Mouse (Mus musculus): ENCODE results near the gene Pias4. TPM values are rescaled to one million over a fixed set of nuclear protein-coding genes. Genes with fewer than 3 reads are reported as not detected.
A peak's percentile ranks its signal among the peaks of the same experiment; 100 is the strongest.

Gene Pias4
- total and polyA plus RNA-seq, 3 experiments = 21.0 to 40.4 TPM; not detected in 1

GRCm38 (mm10) chr10:81105565-81106112 is 62.1 kb downstream of the Pias4 start, which contains the start of gene Map2k2 (continued):
- TF ChIP-seq ZC3H11A (IDR thresholded peaks at IDR 0.05; ENCODE audit: low read depth, low read length) (no peak), SMC3 (IDR thresholded peaks at IDR 0.05; ENCODE audit: low read depth, low read length) (no peak), ZMIZ1 (IDR thresholded peaks at IDR 0.05; ENCODE audit: low read depth, low read length) (peak; percentile 94; the same call in 1 of the 2 replicates), KAT2A (conservative IDR thresholded peaks at IDR 0.05; ENCODE audit: low read depth, low read length) (no peak; the same call in 1 of the 2 replicates), NELFE (IDR thresholded peaks at IDR 0.05; ENCODE audit: low read depth, low read length) (peak; percentile 99), ETS1 (IDR thresholded peaks at IDR 0.05; ENCODE audit: low read depth, low read length) (peak; percentile 44; the same call in 1 of the 2 replicates), RAD21 (IDR thresholded peaks at IDR 0.05; ENCODE audit: low read depth, low read length) (no peak), ELF1 (IDR thresholded peaks at IDR 0.05; ENCODE audit: low read depth, low read length) (peak; percentile 79), POLR2A (IDR thresholded peaks at IDR 0.05; ENCODE audit: control insufficient read depth in 1 of 2, insufficient read depth in 1 of 2, low read depth in 1 of 2, low read length in 2 of 2, poor library complexity in 1 of 2) (peak; percentile 98 to 100), RCOR1 (IDR thresholded peaks at IDR 0.05; ENCODE audit: low read depth, low read length) (no peak)

Other genes with a start within 250 kb of the Pias4 start
Only the 30 nearest of the 32 such genes appear.
- 0.92 and 1.3 TPM in 2 replicates for gene Gng7, start 153.0 kb downstream of the Pias4 start, total RNA-seq (2012; rRNA removed)
- gene Gng7, start 153.0 kb downstream of the Pias4 start, polyA plus RNA-seq (2012; ENCODE audit: insufficient read depth in 1 of 2, insufficient read length in 2 of 2, low read depth in 1 of 2, low replicate concordance in 2 of 2, missing spikeins in 1 of 2) = 1 to 10 TPM in 1 of 2 experiments, not detected in 1; 6.2 TPM
- not detected in 2 replicates for gene Diras1, start 142.3 kb downstream of the Pias4 start, total RNA-seq (2012; rRNA removed)
- gene Diras1, start 142.3 kb downstream of the Pias4 start, polyA plus RNA-seq (2012; ENCODE audit: insufficient read depth in 1 of 2, insufficient read length in 2 of 2, low read depth in 1 of 2, low replicate concordance in 2 of 2, missing spikeins in 1 of 2) = under 1 TPM in 1 of 2 experiments, not detected in 1; 0.04 TPM
- 14.8 and 19.5 TPM in 2 replicates for gene Slc39a3, start 130.5 kb downstream of the Pias4 start, total RNA-seq (2012; rRNA removed)
- 10 to 100 TPM in 1 of 2 experiments, not detected in 1; 15.6 TPM for gene Slc39a3, start 130.5 kb downstream of the Pias4 start, polyA plus RNA-seq (2012; ENCODE audit: insufficient read depth in 1 of 2, insufficient read length in 2 of 2, low read depth in 1 of 2, low replicate concordance in 2 of 2, missing spikeins in 1 of 2)
- gene Sgta, start 107.7 kb downstream of the Pias4 start, total RNA-seq (2012; rRNA removed) = 100 and 101 TPM in 2 replicates
- gene Sgta, start 107.7 kb downstream of the Pias4 start, polyA plus RNA-seq (2012; ENCODE audit: insufficient read depth in 1 of 2, insufficient read length in 2 of 2, low read depth in 1 of 2, low replicate concordance in 2 of 2, missing spikeins in 1 of 2) = 1,000 to 10,000 TPM in 1 of 2 experiments, 100 to 1,000 TPM in 1; 152 to 1,019 TPM
- gene Thop1, start 97.9 kb downstream of the Pias4 start, total RNA-seq (2012; rRNA removed) = 121 and 126 TPM in 2 replicates
- gene Thop1, start 97.9 kb downstream of the Pias4 start, polyA plus RNA-seq (2012; ENCODE audit: insufficient read depth in 1 of 2, insufficient read length in 2 of 2, low read depth in 1 of 2, low replicate concordance in 2 of 2, missing spikeins in 1 of 2) = 100 to 1,000 TPM in 1 of 2 experiments, 10 to 100 TPM in 1; 75.7 to 113 TPM
- not detected in 2 replicates for gene Creb3l3, start 69.0 kb downstream of the Pias4 start, total RNA-seq (2012; rRNA removed)
- under 1 TPM in 1 of 2 experiments, not detected in 1; 0.35 TPM for gene Creb3l3, start 69.0 kb downstream of the Pias4 start, polyA plus RNA-seq (2012; ENCODE audit: insufficient read depth in 1 of 2, insufficient read length in 2 of 2, low read depth in 1 of 2, low replicate concordance in 2 of 2, missing spikeins in 1 of 2)
- gene Map2k2, start 62.0 kb downstream of the Pias4 start, total RNA-seq (2012; rRNA removed) = 147 and 152 TPM in 2 replicates
- gene Map2k2, start 62.0 kb downstream of the Pias4 start, polyA plus RNA-seq (2012; ENCODE audit: insufficient read depth in 1 of 2, insufficient read length in 2 of 2, low read depth in 1 of 2, low replicate concordance in 2 of 2, missing spikeins in 1 of 2) = 100 to 1,000 TPM in 1 of 2 experiments, not detected in 1; 212 TPM
- gene Zbtb7a, start 32.7 kb downstream of the Pias4 start, total RNA-seq (2012; rRNA removed) = 23.8 and 25.3 TPM in 2 replicates
- 10 to 100 TPM; 40.6 to 45.4 TPM for gene Zbtb7a, start 32.7 kb downstream of the Pias4 start, polyA plus RNA-seq (2012; ENCODE audit: insufficient read depth in 1 of 2, insufficient read length in 2 of 2, low read depth in 1 of 2, low replicate concordance in 2 of 2, missing spikeins in 1 of 2)
- 2,850 and 2,863 TPM in 2 replicates for gene Eef2, start 8.7 kb upstream of the Pias4 start, total RNA-seq (2012; rRNA removed)
- 1,000 to 10,000 TPM; 3,442 to 4,586 TPM for gene Eef2, start 8.7 kb upstream of the Pias4 start, polyA plus RNA-seq (2012; ENCODE audit: insufficient read depth in 1 of 2, insufficient read length in 2 of 2, low read depth in 1 of 2, low replicate concordance in 2 of 2, missing spikeins in 1 of 2)
- 42.3 and 49.2 TPM in 2 replicates for gene Dapk3, start 15.1 kb upstream of the Pias4 start, total RNA-seq (2012; rRNA removed)
- 10 to 100 TPM in 1 of 2 experiments, not detected in 1; 79.1 TPM for gene Dapk3, start 15.1 kb upstream of the Pias4 start, polyA plus RNA-seq (2012; ENCODE audit: insufficient read depth in 1 of 2, insufficient read length in 2 of 2, low read depth in 1 of 2, low replicate concordance in 2 of 2, missing spikeins in 1 of 2)
- 0.13 and 0.31 TPM in 2 replicates for gene 4930442H23Rik, start 15.9 kb upstream of the Pias4 start, total RNA-seq (2012; rRNA removed)
- gene 4930442H23Rik, start 15.9 kb upstream of the Pias4 start, polyA plus RNA-seq (2012; ENCODE audit: insufficient read depth in 1 of 2, insufficient read length in 2 of 2, low read depth in 1 of 2, low replicate concordance in 2 of 2, missing spikeins in 1 of 2) = under 1 TPM in 1 of 2 experiments, not detected in 1; 0.42 TPM
- gene Nmrk2, start 34.1 kb upstream of the Pias4 start, total RNA-seq (2012; rRNA removed) = not detected in 2 replicates
- not detected for gene Nmrk2, start 34.1 kb upstream of the Pias4 start, polyA plus RNA-seq (2012; ENCODE audit: insufficient read depth in 1 of 2, insufficient read length in 2 of 2, low read depth in 1 of 2, low replicate concordance in 2 of 2, missing spikeins in 1 of 2)
- gene Atcay, start 62.9 kb upstream of the Pias4 start, total RNA-seq (2012; rRNA removed) = 0.19 and 0.20 TPM in 2 replicates
- gene Atcay, start 62.9 kb upstream of the Pias4 start, polyA plus RNA-seq (2012; ENCODE audit: insufficient read depth in 1 of 2, insufficient read length in 2 of 2, low read depth in 1 of 2, low replicate concordance in 2 of 2, missing spikeins in 1 of 2) = under 1 TPM in 1 of 2 experiments, not detected in 1; 0.33 TPM
- 0.39 and 0.81 TPM in 2 replicates for gene Zfr2, start 65.2 kb upstream of the Pias4 start, total RNA-seq (2012; rRNA removed)
- 1 to 10 TPM in 1 of 2 experiments, not detected in 1; 1.4 TPM for gene Zfr2, start 65.2 kb upstream of the Pias4 start, polyA plus RNA-seq (2012; ENCODE audit: insufficient read depth in 1 of 2, insufficient read length in 2 of 2, low read depth in 1 of 2, low replicate concordance in 2 of 2, missing spikeins in 1 of 2)
- gene Matk, start 85.0 kb upstream of the Pias4 start, total RNA-seq (2012; rRNA removed) = 0.10 and 0.23 TPM in 2 replicates
- gene Matk, start 85.0 kb upstream of the Pias4 start, polyA plus RNA-seq (2012; ENCODE audit: insufficient read depth in 1 of 2, insufficient read length in 2 of 2, low read depth in 1 of 2, low replicate concordance in 2 of 2, missing spikeins in 1 of 2) = 1 to 10 TPM in 1 of 2 experiments, not detected in 1; 1.0 TPM
- gene Mrpl54, start 99.0 kb upstream of the Pias4 start, total RNA-seq (2012; rRNA removed) = 137 and 150 TPM in 2 replicates
- 100 to 1,000 TPM; 157 to 421 TPM for gene Mrpl54, start 99.0 kb upstream of the Pias4 start, polyA plus RNA-seq (2012; ENCODE audit: insufficient read depth in 1 of 2, insufficient read length in 2 of 2, low read depth in 1 of 2, low replicate concordance in 2 of 2, missing spikeins in 1 of 2)
- gene Apba3, start 99.0 kb upstream of the Pias4 start, total RNA-seq (2012; rRNA removed) = 68.9 and 81.3 TPM in 2 replicates
- gene Apba3, start 99.0 kb upstream of the Pias4 start, polyA plus RNA-seq (2012; ENCODE audit: insufficient read depth in 1 of 2, insufficient read length in 2 of 2, low read depth in 1 of 2, low replicate concordance in 2 of 2, missing spikeins in 1 of 2) = 10 to 100 TPM in 1 of 2 experiments, not detected in 1; 73.2 TPM
- 2.5 and 2.9 TPM in 2 replicates for gene Tjp3, start 123.7 kb upstream of the Pias4 start, total RNA-seq (2012; rRNA removed)
- 1 to 10 TPM in 1 of 2 experiments, not detected in 1; 4.9 TPM for gene Tjp3, start 123.7 kb upstream of the Pias4 start, polyA plus RNA-seq (2012; ENCODE audit: insufficient read depth in 1 of 2, insufficient read length in 2 of 2, low read depth in 1 of 2, low replicate concordance in 2 of 2, missing spikeins in 1 of 2)
- gene Pip5k1c, start 125.0 kb upstream of the Pias4 start, total RNA-seq (2012; rRNA removed) = 14.1 and 14.4 TPM in 2 replicates
- 10 to 100 TPM in 1 of 2 experiments, not detected in 1; 40.5 TPM for gene Pip5k1c, start 125.0 kb upstream of the Pias4 start, polyA plus RNA-seq (2012; ENCODE audit: insufficient read depth in 1 of 2, insufficient read length in 2 of 2, low read depth in 1 of 2, low replicate concordance in 2 of 2, missing spikeins in 1 of 2)
- 43.5 and 47.6 TPM in 2 replicates for gene Cactin, start 153.2 kb upstream of the Pias4 start, total RNA-seq (2012; rRNA removed)
- 10 to 100 TPM in 1 of 2 experiments, not detected in 1; 66.8 TPM for gene Cactin, start 153.2 kb upstream of the Pias4 start, polyA plus RNA-seq (2012; ENCODE audit: insufficient read depth in 1 of 2, insufficient read length in 2 of 2, low read depth in 1 of 2, low replicate concordance in 2 of 2, missing spikeins in 1 of 2)
- 0.13 TPM in 1 of 2 replicates, not detected in the other for gene Tbxa2r, start 160.8 kb upstream of the Pias4 start, total RNA-seq (2012; rRNA removed)
- under 1 TPM in 1 of 2 experiments, not detected in 1; 0.31 TPM for gene Tbxa2r, start 160.8 kb upstream of the Pias4 start, polyA plus RNA-seq (2012; ENCODE audit: insufficient read depth in 1 of 2, insufficient read length in 2 of 2, low read depth in 1 of 2, low replicate concordance in 2 of 2, missing spikeins in 1 of 2)
- not detected in 2 replicates for gene Gipc3, start 175.3 kb upstream of the Pias4 start, total RNA-seq (2012; rRNA removed)
- not detected for gene Gipc3, start 175.3 kb upstream of the Pias4 start, polyA plus RNA-seq (2012; ENCODE audit: insufficient read depth in 1 of 2, insufficient read length in 2 of 2, low read depth in 1 of 2, low replicate concordance in 2 of 2, missing spikeins in 1 of 2)
- 22.8 and 27.0 TPM in 2 replicates for gene Hmg20b, start 182.6 kb upstream of the Pias4 start, total RNA-seq (2012; rRNA removed)
- 10 to 100 TPM in 1 of 2 experiments, not detected in 1; 92.7 TPM for gene Hmg20b, start 182.6 kb upstream of the Pias4 start, polyA plus RNA-seq (2012; ENCODE audit: insufficient read depth in 1 of 2, insufficient read length in 2 of 2, low read depth in 1 of 2, low replicate concordance in 2 of 2, missing spikeins in 1 of 2)
- gene Mfsd12, start 189.6 kb upstream of the Pias4 start, total RNA-seq (2012; rRNA removed) = 17.9 and 29.0 TPM in 2 replicates
- 10 to 100 TPM in 1 of 2 experiments, not detected in 1; 22.5 TPM for gene Mfsd12, start 189.6 kb upstream of the Pias4 start, polyA plus RNA-seq (2012; ENCODE audit: insufficient read depth in 1 of 2, insufficient read length in 2 of 2, low read depth in 1 of 2, low replicate concordance in 2 of 2, missing spikeins in 1 of 2)
- 6.7 and 12.1 TPM in 2 replicates for gene 4930404N11Rik, start 197.9 kb upstream of the Pias4 start, total RNA-seq (2012; rRNA removed)
- 1 to 10 TPM in 1 of 2 experiments, not detected in 1; 3.1 TPM for gene 4930404N11Rik, start 197.9 kb upstream of the Pias4 start, polyA plus RNA-seq (2012; ENCODE audit: insufficient read depth in 1 of 2, insufficient read length in 2 of 2, low read depth in 1 of 2, low replicate concordance in 2 of 2, missing spikeins in 1 of 2)
- gene Fzr1, start 210.6 kb upstream of the Pias4 start, total RNA-seq (2012; rRNA removed) = 20.7 and 24.7 TPM in 2 replicates
- 100 to 1,000 TPM in 1 of 2 experiments, not detected in 1; 115 TPM for gene Fzr1, start 210.6 kb upstream of the Pias4 start, polyA plus RNA-seq (2012; ENCODE audit: insufficient read depth in 1 of 2, insufficient read length in 2 of 2, low read depth in 1 of 2, low replicate concordance in 2 of 2, missing spikeins in 1 of 2)
- gene Dohh, start 216.5 kb upstream of the Pias4 start, total RNA-seq (2012; rRNA removed) = 153 and 157 TPM in 2 replicates
- 100 to 1,000 TPM in 1 of 2 experiments, not detected in 1; 145 TPM for gene Dohh, start 216.5 kb upstream of the Pias4 start, polyA plus RNA-seq (2012; ENCODE audit: insufficient read depth in 1 of 2, insufficient read length in 2 of 2, low read depth in 1 of 2, low replicate concordance in 2 of 2, missing spikeins in 1 of 2)
- gene Gm48551, start 216.5 kb upstream of the Pias4 start, total RNA-seq (2012; rRNA removed) = 0.46 and 0.62 TPM in 2 replicates
- gene Gm48551, start 216.5 kb upstream of the Pias4 start, polyA plus RNA-seq (2012; ENCODE audit: insufficient read depth in 1 of 2, insufficient read length in 2 of 2, low read depth in 1 of 2, low replicate concordance in 2 of 2, missing spikeins in 1 of 2) = 1 to 10 TPM in 1 of 2 experiments, not detected in 1; 2.6 TPM
- gene Gm48552, start 221.1 kb upstream of the Pias4 start, total RNA-seq (2012; rRNA removed) = 0.49 and 0.89 TPM in 2 replicates
- 1 to 10 TPM in 1 of 2 experiments, not detected in 1; 1.2 TPM for gene Gm48552, start 221.1 kb upstream of the Pias4 start, polyA plus RNA-seq (2012; ENCODE audit: insufficient read depth in 1 of 2, insufficient read length in 2 of 2, low read depth in 1 of 2, low replicate concordance in 2 of 2, missing spikeins in 1 of 2)
- 6.5 and 6.7 TPM in 2 replicates for gene Smim24, start 225.1 kb upstream of the Pias4 start, total RNA-seq (2012; rRNA removed)
- 10 to 100 TPM in 1 of 2 experiments, not detected in 1; 29.5 TPM for gene Smim24, start 225.1 kb upstream of the Pias4 start, polyA plus RNA-seq (2012; ENCODE audit: insufficient read depth in 1 of 2, insufficient read length in 2 of 2, low read depth in 1 of 2, low replicate concordance in 2 of 2, missing spikeins in 1 of 2)

Measured in MEL (cell line).